25 mouse cellular contexts compared by ENCODE assay signal in the genomic region with DNA sequence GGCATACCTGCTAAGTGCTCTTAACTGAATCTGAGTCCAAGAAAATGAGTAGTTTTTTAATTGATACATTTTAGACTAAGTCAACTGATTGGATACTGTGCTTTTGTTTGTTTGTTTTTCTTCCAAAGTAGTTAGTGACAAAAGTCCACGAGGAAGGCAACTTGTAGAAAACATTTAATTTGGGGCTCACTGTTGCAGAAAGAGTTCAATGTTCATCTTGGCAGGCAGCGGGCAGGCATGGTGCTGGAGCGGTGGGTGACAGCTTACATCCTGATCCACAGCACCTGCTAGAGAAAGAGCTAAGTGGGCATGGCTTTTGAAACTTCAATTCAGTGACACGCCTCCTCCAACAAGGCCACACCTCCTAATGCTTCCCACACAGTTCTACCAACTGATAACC.
"Had no signal": no experiment of that assay in that cellular context is flagged by ENCODE, and none has a peak within 500 bp of the region (broad histone marks: within the 10 kb centered on the region; RNA-seq: fewer than 3 reads in every experiment).

No protein-coding gene starts in this region.

- H3K9me3 ChIP-seq: heart, embryonic 13.5 days; heart, embryonic 15.5 days; hindbrain, embryonic 13.5 days; hindbrain, embryonic 15.5 days; limb, embryonic 13.5 days; limb, embryonic 15.5 days; liver, embryonic 13.5 days; liver, embryonic 15.5 days had no signal

- H3K36me3 ChIP-seq: heart, embryonic 15.5 days; liver, embryonic 15.5 days had no signal

- H3K27ac ChIP-seq: heart, adult 2 months; heart, embryonic 13.5 days; heart, embryonic 15.5 days; hindbrain, embryonic 13.5 days; hindbrain, embryonic 15.5 days; hindbrain, postnatal 0 days; kidney, postnatal 0 days; limb, embryonic 13.5 days; limb, embryonic 15.5 days; liver, embryonic 13.5 days; liver, embryonic 15.5 days had no signal

- H3K4me3 ChIP-seq: heart, adult 2 months; heart, embryonic 13.5 days; heart, embryonic 15.5 days; hindbrain, embryonic 13.5 days; hindbrain, embryonic 15.5 days; limb, embryonic 13.5 days; limb, embryonic 15.5 days; liver, embryonic 13.5 days; liver, embryonic 15.5 days had no signal

- H3K4me1 ChIP-seq: hindbrain, embryonic 15.5 days had no signal

- H3K4me2 ChIP-seq: heart, embryonic 11.5 days; heart, embryonic 13.5 days; heart, embryonic 15.5 days; hindbrain, embryonic 13.5 days; hindbrain, embryonic 15.5 days; limb, embryonic 13.5 days; limb, embryonic 15.5 days; liver, embryonic 11.5 days; liver, embryonic 13.5 days; liver, embryonic 15.5 days had no signal

- ATAC-seq: forebrain, postnatal 0 days; hindbrain, postnatal 0 days; intestine, embryonic 16.5 days had no signal

- DNase-seq: forebrain, postnatal 0 days; gastrocnemius, postnatal 14 days; gastrocnemius, postnatal 36 days; heart, adult 11 months; heart, adult 2 months; heart, postnatal 14 days; heart, postnatal 36 days; kidney, adult 18-20 months; layer of hippocampus, adult 9-11 months; layer of hippocampus, postnatal 36 days; left cerebral cortex, postnatal 4 days; liver, embryonic 13.5 days; lung, adult 18-20 months had no signal

- H3K27me3 ChIP-seq: heart, embryonic 13.5 days; heart, embryonic 15.5 days; hindbrain, embryonic 13.5 days; hindbrain, embryonic 15.5 days; limb, embryonic 13.5 days; limb, embryonic 15.5 days; liver, embryonic 13.5 days; liver, embryonic 15.5 days had no signal

- H3K9ac ChIP-seq: forebrain, postnatal 0 days; heart, embryonic 13.5 days; heart, embryonic 15.5 days; hindbrain, embryonic 13.5 days; hindbrain, embryonic 15.5 days; limb, embryonic 13.5 days; limb, embryonic 15.5 days; liver, embryonic 13.5 days; liver, embryonic 15.5 days had no signal
